Mouse (Mus musculus): ENCODE results near the gene Lrrc74a. TPM values are rescaled to one million over a fixed set of nuclear protein-coding genes. Genes with fewer than 3 reads are reported as not detected.

The Lrrc74a gene
- polyA plus RNA-seq, 1 experiment from 2014 or later = 0.09 TPM

DNA sequence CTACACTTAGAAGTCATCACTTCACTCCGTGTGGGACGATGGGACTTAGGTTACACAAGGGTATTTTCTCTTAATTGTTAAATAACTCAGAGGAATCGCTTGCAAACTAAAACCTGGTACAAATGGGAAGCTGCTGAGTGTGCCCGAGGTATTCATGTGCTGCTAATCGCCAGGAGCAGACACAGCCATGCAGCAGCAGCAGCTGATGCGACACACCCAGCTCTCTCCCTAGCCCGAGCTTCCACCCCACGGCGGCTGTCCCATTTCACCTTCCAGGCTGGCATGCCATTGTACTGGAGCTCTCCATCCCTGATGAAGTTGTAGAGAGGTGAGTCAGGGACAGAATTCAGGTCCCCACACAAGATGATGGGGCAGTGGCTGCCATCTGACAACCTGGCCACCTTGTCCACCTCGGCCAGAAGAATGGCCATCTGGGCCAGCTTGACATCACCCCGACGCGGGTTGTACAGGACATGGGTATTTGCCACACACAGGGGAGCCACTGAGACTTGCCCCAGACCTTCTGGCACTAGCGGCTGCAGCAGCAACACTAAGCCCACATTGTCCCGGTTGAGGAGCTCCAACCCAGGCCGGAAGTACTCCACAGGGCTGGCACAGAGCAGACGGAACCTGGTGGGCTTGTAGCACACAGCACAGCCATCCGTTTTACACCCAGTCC is 14.1 kb upstream of the Lrrc74a start:
- no peak for DNase-seq (ENCODE audit: low spot score)

DNA sequence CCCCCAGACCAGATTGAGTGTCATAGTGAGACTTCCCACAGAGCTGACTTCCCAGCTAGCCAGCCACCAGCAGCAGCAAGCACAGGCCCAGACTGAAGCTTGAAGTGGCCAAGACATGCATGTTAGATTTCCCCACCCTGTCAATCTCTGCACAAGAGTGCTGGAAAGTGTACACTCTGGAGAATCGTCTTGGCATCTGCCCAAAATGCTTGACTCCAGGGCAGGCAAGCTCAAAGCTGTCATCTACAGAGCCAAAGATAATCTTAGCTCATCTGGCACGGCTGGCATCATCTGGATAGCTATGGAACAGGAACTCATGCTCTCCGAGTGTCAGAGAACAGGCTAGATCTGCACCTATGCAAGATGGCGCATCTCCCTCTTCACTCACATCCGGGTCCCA is 12.7 kb upstream of the Lrrc74a start:
- no peak for DNase-seq (ENCODE audit: low spot score)

GRCm38 (mm10) chr12:86724300-86724699 is 9.9 kb upstream of the Lrrc74a start:
- DNase-seq (ENCODE audit: low spot score) = peak; percentile 19

GRCm38 (mm10) chr12:86725706-86726105 is 8.5 kb upstream of the Lrrc74a start:
- DNase-seq (ENCODE audit: low spot score) = peak; percentile 46

DNA sequence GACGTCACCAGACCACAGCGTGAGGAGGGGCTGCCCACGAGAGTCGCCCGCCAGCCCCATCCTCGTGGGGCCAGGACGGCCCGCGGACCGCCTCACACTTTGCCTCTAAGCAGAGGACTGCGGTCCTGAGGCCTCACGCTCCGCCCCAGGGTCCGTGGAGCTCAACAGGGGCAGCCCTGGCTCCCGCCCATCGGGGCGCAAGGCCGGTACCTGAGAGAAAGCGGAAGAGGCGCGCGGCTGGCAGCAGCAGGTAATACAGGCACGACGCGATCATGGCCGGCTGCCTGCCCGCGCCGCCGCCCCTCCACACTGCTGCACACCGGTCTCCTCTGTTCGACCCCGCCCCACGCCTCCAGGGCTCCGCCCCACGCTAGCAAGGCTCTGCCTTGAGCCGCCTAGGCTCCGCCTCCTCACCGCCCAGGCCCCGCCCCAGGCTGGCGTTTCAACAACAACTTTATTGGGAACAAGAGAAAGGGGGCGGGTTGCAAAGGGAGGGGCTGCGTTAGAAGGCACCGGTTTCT is 8.0 kb upstream of the Lrrc74a start, which contains the start of gene Angel1:
Angel1 (minus strand) TSS at position 341 of the 521 bp plus-strand sequence.
- DNase-seq (ENCODE audit: low spot score) = peak; percentile 97

GRCm38 (mm10) chr12:86761036-86761435 is 26.9 kb downstream of the Lrrc74a start:
- DNase-seq (ENCODE audit: low spot score) = no peak

GRCm38 (mm10) chr12:86764060-86764459 is 29.9 kb downstream of the Lrrc74a start:
- no peak for DNase-seq (ENCODE audit: low spot score)

- no peak for DNase-seq (ENCODE audit: low spot score)
Observed at GRCm38 (mm10) chr12:86766467-86766866, 32.3 kb downstream of the Lrrc74a start.

- DNase-seq (ENCODE audit: low spot score) = peak; percentile 55
Observed at GRCm38 (mm10) chr12:86767868-86768631, 33.9 kb downstream of the Lrrc74a start.

- DNase-seq (ENCODE audit: low spot score) = peak; percentile 82
Observed at GRCm38 (mm10) chr12:86768986-86769580, 34.9 kb downstream of the Lrrc74a start.

DNA sequence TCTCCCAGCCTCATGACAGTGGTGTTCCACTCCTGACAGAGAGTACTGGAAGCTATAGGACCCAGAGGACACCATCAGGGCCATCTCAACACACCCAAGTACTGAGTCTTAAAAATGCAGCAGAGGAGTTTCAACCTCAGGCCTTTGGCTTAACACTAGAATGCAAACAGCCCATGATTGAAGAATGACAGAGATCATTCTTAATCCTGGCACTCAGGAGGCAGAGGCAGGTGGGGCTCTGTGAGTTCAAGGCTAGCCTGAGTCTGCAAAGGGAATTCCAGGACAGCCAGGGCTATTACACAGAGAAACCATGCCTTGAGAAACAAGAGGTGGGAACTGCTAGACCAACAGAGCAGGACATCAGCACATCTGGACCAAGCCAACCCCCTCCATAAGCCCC is 35.6 kb downstream of the Lrrc74a start:
- DNase-seq (ENCODE audit: low spot score) = no peak

- no peak for DNase-seq (ENCODE audit: low spot score)
Observed at GRCm38 (mm10) chr12:86770261-86770670, 36.1 kb downstream of the Lrrc74a start.

DNA sequence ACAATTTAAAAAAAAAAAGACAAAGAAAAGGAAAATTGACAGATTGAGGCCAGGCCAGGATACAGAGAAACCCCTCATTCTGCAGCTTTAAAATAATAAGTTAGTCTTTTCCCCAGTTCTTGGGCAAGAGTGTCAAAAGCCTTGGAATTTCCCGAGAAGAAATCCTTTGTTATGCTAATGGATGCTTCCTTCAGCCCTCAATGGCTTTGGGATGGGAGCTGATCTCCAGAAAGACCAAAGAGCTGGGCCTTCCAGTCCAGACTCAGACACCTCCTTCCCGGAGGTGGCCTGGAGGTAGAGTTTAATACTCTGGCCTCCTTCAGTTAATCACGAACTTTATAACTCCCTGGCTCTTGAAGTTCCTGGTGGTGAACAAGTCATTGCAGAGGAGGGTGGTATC is 36.8 kb downstream of the Lrrc74a start:
- no peak for DNase-seq (ENCODE audit: low spot score)

GRCm38 (mm10) chr12:86771823-86772427 is 37.8 kb downstream of the Lrrc74a start:
- DNase-seq (ENCODE audit: low spot score) = peak; percentile 96

DNA sequence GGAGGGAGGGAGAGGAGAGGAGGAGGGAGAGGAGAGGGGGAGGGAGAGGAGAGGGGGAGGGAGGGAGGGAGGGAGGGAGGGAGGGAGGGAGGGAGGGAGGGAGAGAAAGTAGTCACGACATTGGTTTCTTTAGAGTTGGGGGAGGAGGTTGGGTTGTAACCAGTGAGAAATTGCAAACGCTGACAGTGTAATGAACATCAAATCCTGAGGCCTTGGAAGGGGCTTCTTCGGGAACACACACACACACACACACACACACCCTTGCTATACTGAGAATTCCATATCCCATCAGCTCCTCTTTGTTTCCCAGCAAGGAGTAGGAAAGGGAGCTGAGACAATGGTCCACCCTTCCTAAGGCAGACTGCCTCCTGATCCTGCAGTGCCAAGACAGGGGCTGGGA is 38.4 kb downstream of the Lrrc74a start:
- no peak for DNase-seq (ENCODE audit: low spot score)

- no peak for DNase-seq (ENCODE audit: low spot score)
Observed at GRCm38 (mm10) chr12:86775561-86776280, 41.6 kb downstream of the Lrrc74a start.

DNA sequence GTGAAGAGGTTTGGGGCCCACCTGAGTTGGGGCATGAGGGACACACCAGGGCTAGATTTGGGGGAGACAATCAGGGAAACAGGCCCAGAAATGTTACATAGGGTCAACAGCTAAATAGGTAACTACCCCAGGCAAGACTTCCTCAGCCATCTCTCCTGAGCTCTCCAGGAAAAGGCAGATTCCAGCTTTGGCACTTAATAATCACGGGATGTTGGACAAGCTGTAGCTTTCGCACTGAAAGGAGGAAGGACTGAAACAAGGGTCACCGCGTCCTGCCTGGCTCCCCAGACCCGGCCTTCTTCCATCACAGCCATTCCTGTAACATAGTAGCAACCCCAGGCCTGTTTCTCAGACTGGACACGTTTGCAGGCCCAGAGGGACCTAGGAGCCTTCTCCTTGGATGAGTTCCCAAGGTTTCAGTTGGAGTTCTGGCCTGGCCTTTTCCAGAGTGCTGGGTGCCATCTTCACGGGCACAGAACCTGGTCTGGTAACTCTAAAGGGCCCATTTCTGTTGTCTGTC is 42.2 kb downstream of the Lrrc74a start:
- DNase-seq (ENCODE audit: low spot score) = no peak

DNA sequence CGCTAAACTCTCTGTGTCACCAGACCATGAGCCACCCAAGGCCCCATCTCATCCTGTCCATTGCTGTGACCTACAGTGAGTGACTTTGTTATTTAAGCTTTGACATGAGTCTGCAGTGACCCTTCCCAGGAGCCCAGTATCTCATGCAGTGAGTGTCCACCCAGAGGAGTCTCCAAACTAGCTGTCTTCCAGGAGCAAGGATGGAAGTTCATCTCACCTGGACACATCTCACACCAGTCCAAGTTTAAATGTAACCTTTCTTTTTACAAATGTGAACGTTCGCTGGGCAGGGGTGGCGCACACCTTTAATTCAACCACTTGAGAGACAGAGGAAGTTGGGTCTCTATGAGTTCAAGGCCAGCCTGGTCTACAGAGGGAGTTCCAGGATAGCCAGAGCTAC is 44.4 kb downstream of the Lrrc74a start:
- no peak for DNase-seq (ENCODE audit: low spot score)

- DNase-seq (ENCODE audit: low spot score) = peak; percentile 60
Observed at GRCm38 (mm10) chr12:86779206-86779989, 45.2 kb downstream of the Lrrc74a start.

- DNase-seq (ENCODE audit: low spot score) = no peak
Observed at GRCm38 (mm10) chr12:86781654-86782202, 47.6 kb downstream of the Lrrc74a start.

Measured in thymus, postnatal 0 days (tissue).